Mouse (Mus musculus) embryo, embryonic 11.5 days (tissue): Measurements from ENCODE around the gene Amt.
"Not testable (repeated sequence)": the region's sequence is repeated elsewhere in the genome, so short reads cannot be mapped to it uniquely, and the experiment has no call there.

Experiments
- DNase-seq: peaks from one replicate; pipeline ENCODE4 v3.0.0-alpha.2; 2012; ENCODE audit warnings: low read depth, low spot score

Amt gene

DNA sequence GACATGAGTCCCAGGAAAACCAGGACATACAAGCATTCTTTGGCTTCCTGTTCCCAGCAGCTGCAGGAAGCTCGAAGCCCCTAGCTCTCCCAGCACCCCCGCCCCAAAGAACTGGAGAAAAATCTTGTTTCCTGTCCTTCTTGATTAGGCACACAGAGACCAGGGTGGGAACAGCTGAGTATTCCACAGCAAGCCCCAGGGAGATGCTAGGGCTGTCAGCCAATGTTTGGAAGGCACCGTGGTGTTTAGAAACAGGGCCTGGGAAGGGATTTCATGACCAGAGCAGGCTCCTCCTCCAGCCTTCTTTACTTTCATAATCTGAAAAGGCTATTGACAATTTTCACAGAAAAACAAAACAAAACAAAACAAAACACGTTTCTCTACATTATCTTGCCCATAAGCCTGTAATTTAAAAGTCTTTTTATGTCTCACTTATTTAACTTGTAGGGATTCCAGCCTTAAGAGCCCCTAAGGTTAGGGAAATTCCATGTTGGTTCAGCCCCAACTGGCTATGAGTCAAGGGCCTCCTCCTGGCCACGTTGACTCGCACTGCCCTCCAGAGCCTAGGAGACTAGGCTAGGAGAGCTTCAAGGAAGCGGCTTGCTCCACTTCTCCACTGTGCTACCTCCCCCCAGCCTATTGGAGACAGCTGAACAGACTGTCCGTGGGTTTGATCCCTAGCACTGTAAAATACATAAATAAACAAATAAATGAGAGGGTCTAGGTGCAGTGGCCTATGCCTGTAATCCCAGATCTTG is 16.4 kb upstream of the Amt start:
- no peak for DNase-seq

GRCm38 (mm10) chr9:108284410-108284809 is 12.2 kb upstream of the Amt start:
- DNase-seq: no peak

DNA sequence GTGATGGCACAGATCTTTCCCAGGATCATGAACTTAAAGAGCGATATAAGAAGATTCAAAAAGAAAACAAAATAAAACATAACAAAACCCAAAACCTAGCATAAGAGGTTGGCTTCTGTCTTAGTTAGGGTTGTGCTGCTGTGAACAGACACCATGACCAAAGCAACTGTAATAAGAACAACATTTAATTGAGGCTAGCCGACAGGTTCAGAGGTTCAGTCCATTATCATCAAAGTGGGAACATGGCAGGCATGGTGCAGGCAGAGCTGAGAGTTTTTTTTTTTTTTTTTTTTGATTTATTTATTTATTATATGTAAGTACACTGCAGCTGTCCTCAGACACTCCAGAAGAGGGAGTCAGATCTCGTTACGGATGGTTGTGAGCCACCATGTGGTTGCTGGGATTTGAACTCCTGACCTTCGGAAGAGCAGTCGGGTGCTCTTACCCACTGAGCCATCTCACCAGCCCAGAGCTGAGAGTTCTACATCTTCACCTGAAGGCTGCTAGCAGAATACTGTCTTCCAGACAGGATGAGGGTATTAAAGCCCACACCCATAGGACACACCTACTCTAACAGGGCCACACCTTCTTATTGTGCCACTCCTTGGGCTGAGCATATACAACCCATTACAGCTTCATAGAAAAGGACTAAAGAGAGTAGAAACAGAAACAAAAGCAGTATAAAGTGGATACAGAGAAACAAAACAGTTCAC is 9.0 kb upstream of the Amt start:
- DNase-seq: not testable (repeated sequence)

- no peak for DNase-seq
Measured at GRCm38 (mm10) chr9:108289347-108289746, 7.3 kb upstream of the Amt start.

DNA sequence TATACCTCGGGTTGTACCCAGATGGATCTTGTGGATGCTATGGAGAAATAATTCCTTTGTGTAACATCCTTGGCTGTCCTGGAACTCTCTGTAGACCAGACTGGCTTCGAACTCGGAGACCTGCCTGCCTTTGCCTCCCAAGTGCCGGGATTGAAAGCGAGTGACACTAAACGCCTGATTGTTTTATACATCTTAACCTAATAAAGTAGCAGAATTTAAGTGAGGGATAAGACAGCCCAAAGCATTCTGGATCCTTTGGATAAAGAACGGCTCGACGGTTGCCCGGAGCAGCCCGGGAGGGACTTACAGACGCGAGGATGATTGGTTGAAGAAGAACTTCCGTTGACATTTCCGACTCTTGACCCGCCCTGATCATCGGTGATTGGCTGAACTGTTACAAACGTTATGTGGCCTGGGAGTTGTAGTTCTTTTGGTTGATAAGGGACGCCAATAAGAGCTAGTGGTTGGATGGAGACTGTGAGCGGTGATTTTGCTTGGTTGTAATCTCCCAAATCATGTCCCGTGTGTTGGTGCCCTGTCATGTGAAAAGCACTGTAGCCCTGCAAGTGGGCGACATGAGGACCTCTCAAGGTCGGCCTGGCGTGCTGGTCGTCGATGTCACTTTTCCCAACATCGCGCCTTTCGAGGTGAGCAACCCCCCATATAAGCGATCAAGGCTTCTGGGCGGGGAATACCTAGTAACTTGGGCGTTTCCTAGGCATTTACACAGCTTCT is 6.5 kb upstream of the Amt start, which contains the start of gene Nicn1:
Nicn1 (plus strand) TSS at position 414 of the 735 bp plus-strand sequence.
- DNase-seq: peak; percentile 92

DNA sequence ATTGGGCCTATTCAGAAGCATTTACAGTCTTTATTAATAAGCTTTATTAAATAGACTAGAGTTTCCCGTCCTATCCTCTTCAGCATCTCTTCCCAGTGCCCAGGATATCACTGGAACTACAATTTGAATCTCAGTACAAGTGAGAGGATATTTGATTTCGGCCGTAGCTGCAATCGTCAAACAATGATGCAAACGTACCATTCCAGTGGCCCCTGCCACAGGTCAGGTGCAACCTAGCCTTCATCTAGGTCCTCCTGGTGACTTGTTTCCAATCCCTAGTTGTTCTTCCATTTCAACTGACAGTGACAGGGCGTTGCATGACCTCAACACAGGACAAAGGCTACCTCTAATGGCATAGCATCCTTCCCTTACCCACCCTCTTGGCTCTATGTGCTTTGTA is 5.9 kb upstream of the Amt start:
- no peak for DNase-seq

- DNase-seq: no peak
Measured at GRCm38 (mm10) chr9:108301853-108302252, 5.2 kb downstream of the Amt start.

DNA sequence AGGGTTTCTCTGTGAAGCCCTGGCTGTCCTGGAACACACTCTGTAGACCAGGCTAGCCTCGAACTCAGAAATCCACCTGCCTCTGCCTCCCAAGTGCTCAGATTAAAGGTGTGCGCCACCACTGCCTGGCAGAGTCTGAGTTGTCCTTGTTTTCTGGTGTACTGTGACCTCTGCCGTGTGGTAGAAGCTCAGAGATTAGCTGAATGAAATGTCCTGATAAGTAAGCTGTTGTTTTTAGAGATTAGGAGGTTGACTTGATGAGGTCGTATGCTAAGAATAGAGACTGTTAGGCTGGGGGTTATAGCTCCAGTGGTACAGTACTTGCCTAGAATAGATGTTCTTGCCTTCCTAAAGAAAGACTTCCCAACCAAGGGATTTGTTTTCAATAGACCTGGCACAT is 8.1 kb downstream of the Amt start:
- DNase-seq: no peak

GRCm38 (mm10) chr9:108305170-108305569 is 8.5 kb downstream of the Amt start:
- DNase-seq: no peak

- DNase-seq: peak; percentile 98
Measured at GRCm38 (mm10) chr9:108305629-108306520, 9.2 kb downstream of the Amt start, which contains the start of the genes Rhoa and Tcta. Gene Rhoa, plus strand, starts transcription at chr9:108306129. Gene Tcta, minus strand, starts transcription at chr9:108306160.

DNA sequence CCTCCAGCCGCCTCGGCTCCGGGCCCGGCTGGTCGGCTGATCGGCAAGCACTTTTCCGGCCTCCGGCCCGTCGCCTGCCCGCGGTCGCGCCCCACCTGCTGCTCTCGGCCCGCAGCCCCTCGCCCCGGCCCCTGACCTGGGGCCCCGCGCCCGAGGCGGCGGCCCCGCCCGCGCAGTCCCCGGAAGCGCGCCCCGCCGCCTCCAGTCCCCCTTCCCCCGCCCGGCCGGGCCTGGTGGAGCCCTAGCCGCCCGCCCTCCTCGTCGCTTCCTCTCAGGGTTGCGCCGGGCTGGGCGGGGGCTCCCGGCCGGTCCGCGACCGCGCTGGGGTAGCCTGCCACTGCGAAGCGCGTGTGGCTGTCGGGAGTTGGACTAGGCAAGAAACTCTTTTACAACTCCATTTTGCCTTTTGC is 9.9 kb downstream of the Amt start:
- DNase-seq: peak; percentile 46

DNA sequence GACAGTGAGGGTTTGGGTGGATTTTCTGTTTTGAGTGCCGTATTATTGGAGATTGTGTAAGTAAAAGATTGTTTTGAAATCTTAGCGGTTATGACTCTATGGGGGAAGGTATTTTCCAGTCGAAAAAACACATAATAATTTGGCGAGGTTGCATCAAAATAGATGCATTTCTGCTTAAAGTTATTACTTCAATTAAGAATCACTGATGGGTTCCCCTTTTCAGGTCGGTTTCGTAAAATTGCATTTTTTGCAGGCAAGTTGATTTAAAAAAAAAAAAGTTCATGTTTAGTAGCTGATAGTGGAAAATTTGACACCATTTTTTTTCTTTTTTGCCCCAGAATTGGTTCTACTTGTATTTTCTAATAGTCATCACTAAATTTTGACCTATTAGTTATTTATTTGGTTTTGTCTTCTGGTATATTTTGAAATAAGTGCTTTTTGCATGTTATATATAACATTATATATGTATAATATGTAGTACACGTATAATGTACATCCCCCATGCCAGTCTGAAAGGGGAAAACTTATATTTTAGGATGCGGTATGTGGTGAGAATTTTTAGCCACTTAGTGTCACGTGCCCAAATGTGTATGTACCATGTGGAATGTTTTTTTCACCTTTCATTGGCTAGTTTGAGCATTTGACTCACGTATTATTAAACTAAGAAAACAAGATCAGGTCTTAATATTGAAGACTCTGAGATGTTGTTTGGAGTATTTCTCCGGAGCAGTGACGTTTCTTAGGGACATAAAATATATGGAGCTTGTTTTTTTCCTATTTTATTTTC is 10.6 kb downstream of the Amt start:
- DNase-seq: no peak

DNA sequence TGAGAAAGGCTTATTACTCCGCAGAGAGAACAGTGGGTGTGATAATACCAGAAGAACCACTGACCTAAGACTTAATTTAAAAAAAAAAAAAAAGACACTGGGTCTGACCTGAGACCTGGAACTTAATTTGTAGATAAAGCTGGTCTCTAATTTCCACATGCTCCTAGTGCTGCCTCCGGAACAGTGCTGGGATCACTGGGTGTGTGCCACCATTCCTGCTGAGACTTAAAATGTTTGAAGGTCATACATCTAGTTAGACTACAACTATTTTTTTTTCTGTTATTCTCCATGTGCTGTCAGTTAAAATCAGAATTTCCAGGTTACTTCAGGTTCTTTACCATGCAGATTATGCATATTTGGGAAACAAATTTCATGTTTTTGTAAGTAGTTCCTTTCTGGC is 11.5 kb downstream of the Amt start:
- no peak for DNase-seq

GRCm38 (mm10) chr9:108317572-108317971 is 20.9 kb downstream of the Amt start:
- DNase-seq: no peak

DNA sequence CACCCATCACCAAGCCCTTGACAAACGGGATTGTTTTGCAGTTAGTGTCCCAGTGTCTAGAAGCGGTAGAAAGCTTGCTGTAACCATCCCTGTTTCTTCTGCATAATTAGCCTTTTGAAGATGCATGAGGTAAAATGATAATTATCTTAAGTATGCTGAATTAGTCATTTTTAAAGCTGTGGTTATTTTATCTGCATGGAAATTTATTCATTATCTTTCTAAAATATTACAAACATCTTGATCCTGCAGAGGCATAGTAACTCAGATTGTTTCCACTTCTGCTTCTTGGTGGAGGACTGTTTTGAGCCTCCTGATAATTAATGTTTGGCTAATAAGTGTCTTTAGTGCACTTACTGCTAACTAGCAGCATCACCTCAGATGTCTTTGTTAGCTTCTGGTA is 21.8 kb downstream of the Amt start:
- no peak for DNase-seq

GRCm38 (mm10) chr9:108322054-108322453 is 25.4 kb downstream of the Amt start:
- DNase-seq: not testable (repeated sequence)

DNA sequence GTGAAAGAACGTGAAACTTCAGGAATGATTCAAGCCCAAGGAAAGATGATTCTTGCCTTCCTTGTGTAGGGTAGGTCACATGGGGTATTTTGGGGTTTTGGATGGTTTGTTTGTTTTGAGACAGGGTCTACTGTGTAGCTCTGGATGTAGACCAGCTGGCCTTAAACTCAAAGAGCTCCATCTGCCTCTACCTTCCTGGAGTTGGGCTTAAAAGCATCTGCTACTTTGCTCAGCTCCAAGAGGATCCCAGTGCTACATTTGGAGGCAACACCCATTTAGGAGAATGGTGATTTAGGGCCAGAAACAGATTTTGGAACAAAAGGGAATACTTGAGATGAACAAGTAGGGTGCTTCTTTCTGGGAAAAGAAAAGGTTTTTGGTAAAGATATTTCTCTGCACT is 28.1 kb downstream of the Amt start:
- DNase-seq: no peak

GRCm38 (mm10) chr9:108325811-108326210 is 29.2 kb downstream of the Amt start:
- no peak for DNase-seq

GRCm38 (mm10) chr9:108337848-108338550 is 41.3 kb downstream of the Amt start:
- DNase-seq: no peak

GRCm38 (mm10) chr9:108338551-108338885 is 41.9 kb downstream of the Amt start:
- DNase-seq: no peak
